In the genomic region with DNA sequence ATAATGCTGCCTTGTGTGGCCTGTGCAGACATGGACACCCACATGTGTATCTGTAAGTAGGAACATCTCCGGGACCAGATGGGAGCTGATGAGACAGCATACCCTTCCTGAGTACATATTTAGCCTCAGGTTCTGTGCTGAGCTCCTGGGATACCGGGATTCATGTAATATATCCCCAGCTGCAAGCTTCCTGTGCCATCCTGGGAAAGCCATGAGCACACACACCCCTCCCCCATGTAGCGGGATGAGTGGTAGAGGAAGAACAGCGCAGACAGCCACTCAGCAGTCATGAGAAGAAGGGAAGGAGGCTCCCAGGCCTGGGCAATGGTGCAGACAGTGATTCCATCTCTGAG, we compare ENCODE assay signal across 11 mouse cellular contexts. TPM values are rescaled to one million over a fixed set of nuclear protein-coding genes. Genes with fewer than 3 reads are reported as not detected.
A peak's percentile ranks its signal among the peaks of the same experiment; 100 is the strongest.
DNase-seq lines count a peak whose midpoint lies in the region; ATAC-seq and TF ChIP-seq lines count a peak whose summit lies in the region.
"Had no signal": no experiment of that assay in that cellular context is flagged by ENCODE, and none has a peak within 500 bp of the region (broad histone marks: within the 10 kb centered on the region; RNA-seq: fewer than 3 reads in every experiment).

No protein-coding gene starts in this region.

- H3K4me2 ChIP-seq in intestine, embryonic 15.5 days (replicated peaks), result no peak overlapping the region
- H3K4me2 ChIP-seq in intestine, postnatal 0 days (replicated peaks; ENCODE audit: low read depth), result no peak overlapping the region
- H3K4me2 ChIP-seq in midbrain, embryonic 11.5 days, result no peak overlapping the region
- no peak overlapping the region for H3K4me2 ChIP-seq in midbrain, embryonic 15.5 days

- 62% methylated on average over 4 of the region's 4 CpGs for WGBS in intestine, embryonic 15.5 days
- 66% methylated on average over 4 of the region's 4 CpGs for WGBS in intestine, postnatal 0 days
- WGBS in midbrain, embryonic 11.5 days, result 85% methylated on average over 4 of the region's 4 CpGs
- WGBS in midbrain, embryonic 15.5 days, result 73% methylated on average over 4 of the region's 4 CpGs

- no peak for TF ChIP-seq CTCF in intestine, postnatal 0 days (IDR thresholded peaks at IDR 0.05; ENCODE audit: low read depth)

- no peak for ATAC-seq in intestine, embryonic 15.5 days
- ATAC-seq in intestine, postnatal 0 days, result no peak
- ATAC-seq in midbrain, embryonic 11.5 days (ENCODE audit: low FRiP score), result no peak
- ATAC-seq in midbrain, embryonic 15.5 days (replicated peaks), result no peak

- peak; percentile 19 for DNase-seq in embryo, embryonic 10.5 days (ENCODE audit: low spot score)
- no peak for DNase-seq in embryo, embryonic 9.5 days (ENCODE audit: extremely low spot score)
- DNase-seq in midbrain, embryonic 11.5 days (ENCODE audit: low spot score, missing footprints), result peak; percentile 70
- peak; percentile 39 for DNase-seq in right cerebral cortex, postnatal 14 days
- no peak for DNase-seq in frontal cortex, postnatal 10 days (ENCODE audit: low spot score in 2 of 2)
- DNase-seq: adrenal gland, postnatal 10 days had no signal

- H3K27me3 ChIP-seq in intestine, embryonic 15.5 days (replicated peaks), result no peaks in the 10 kb centered on the region
- no peaks in the 10 kb centered on the region for H3K27me3 ChIP-seq in intestine, postnatal 0 days (replicated peaks; ENCODE audit: control insufficient read depth, insufficient read depth, low read length)
- no peaks in the 10 kb centered on the region for H3K27me3 ChIP-seq in midbrain, embryonic 11.5 days (ENCODE audit: control insufficient read depth, insufficient read depth, low read length)
- H3K27me3 ChIP-seq in midbrain, embryonic 15.5 days (replicated peaks), result no peaks in the 10 kb centered on the region

- H3K9me3 ChIP-seq in intestine, embryonic 15.5 days, result no peaks in the 10 kb centered on the region
- H3K9me3 ChIP-seq in intestine, postnatal 0 days (ENCODE audit: control insufficient read depth), result no peaks in the 10 kb centered on the region
- no peaks in the 10 kb centered on the region for H3K9me3 ChIP-seq in midbrain, embryonic 11.5 days (ENCODE audit: control insufficient read depth, low read length)
- no peaks in the 10 kb centered on the region for H3K9me3 ChIP-seq in midbrain, embryonic 15.5 days

- 0 out of 2 replicates have a peak overlapping the region, but pooled peaks have one; percentile 22 for H3K27ac ChIP-seq in intestine, embryonic 15.5 days
- H3K27ac ChIP-seq in intestine, postnatal 0 days (ENCODE audit: low read depth, low read length), result no peak overlapping the region
- no peak overlapping the region for H3K27ac ChIP-seq in midbrain, embryonic 11.5 days (ENCODE audit: low read depth, low read length)
- no peak overlapping the region for H3K27ac ChIP-seq in midbrain, embryonic 15.5 days
- H3K27ac ChIP-seq: liver, embryonic 14.5 days; stomach, postnatal 0 days had no signal

- H3K4me3 ChIP-seq in intestine, embryonic 15.5 days (replicated peaks), result no peak overlapping the region
- no peak overlapping the region for H3K4me3 ChIP-seq in intestine, postnatal 0 days (ENCODE audit: low read depth, low read length)
- no peak overlapping the region for H3K4me3 ChIP-seq in midbrain, embryonic 11.5 days (ENCODE audit: low read depth, low read length)
- no peak overlapping the region for H3K4me3 ChIP-seq in midbrain, embryonic 15.5 days

- H3K4me1 ChIP-seq in intestine, embryonic 15.5 days (replicated peaks), result peaks cover 7% of the 10 kb centered on the region; the same call in 1 of the 2 replicates
- no peaks in the 10 kb centered on the region for H3K4me1 ChIP-seq in intestine, postnatal 0 days (replicated peaks; ENCODE audit: control insufficient read depth, insufficient read depth, low read length)
- peaks cover 4% of the 10 kb centered on the region for H3K4me1 ChIP-seq in midbrain, embryonic 11.5 days (ENCODE audit: control insufficient read depth, insufficient read depth, low read length)
- no peaks in the 10 kb centered on the region for H3K4me1 ChIP-seq in midbrain, embryonic 15.5 days

- H3K36me3 ChIP-seq in intestine, embryonic 15.5 days, result no peaks in the 10 kb centered on the region
- H3K36me3 ChIP-seq in intestine, postnatal 0 days (ENCODE audit: control insufficient read depth, insufficient read depth), result peaks cover 5% of the 10 kb centered on the region; the same call in 1 of the 2 replicates
- no peaks in the 10 kb centered on the region for H3K36me3 ChIP-seq in midbrain, embryonic 11.5 days (ENCODE audit: control insufficient read depth, insufficient read depth, low read length)
- H3K36me3 ChIP-seq in midbrain, embryonic 15.5 days (replicated peaks), result no peaks in the 10 kb centered on the region

- no peak overlapping the region for H3K9ac ChIP-seq in intestine, embryonic 15.5 days
- H3K9ac ChIP-seq in intestine, postnatal 0 days (ENCODE audit: low read depth, low read length), result no peak overlapping the region
- H3K9ac ChIP-seq in midbrain, embryonic 11.5 days (ENCODE audit: low read length), result no peak overlapping the region
- no peak overlapping the region for H3K9ac ChIP-seq in midbrain, embryonic 15.5 days
- H3K9ac ChIP-seq: liver, embryonic 14.5 days had no signal

RNA-seq across cellular contexts. Expression of gene Mfsd2b, which starts 9.8 kb away (rescaled TPM):
- 1.1 and 1.4 TPM in 2 replicates for polyA plus RNA-seq in intestine, embryonic 15.5 days (2015; fragmentation: Nextera tagmentation; extraction: Ambion mirVana)
- polyA plus RNA-seq in intestine, postnatal 0 days (2015; fragmentation: Nextera tagmentation; extraction: Ambion mirVana), result 0.55 and 0.61 TPM in 2 replicates
- 3.6 and 4.1 TPM in 2 replicates for polyA plus RNA-seq in midbrain, embryonic 11.5 days (2014; fragmentation: Nextera tagmentation; extraction: Ambion mirVana)
- 2.6 TPM in 2 replicates for polyA plus RNA-seq in midbrain, embryonic 15.5 days (2015; fragmentation: Nextera tagmentation; extraction: Ambion mirVana)

RNA-seq across cellular contexts. Expression of gene Wdcp, which starts 21.2 kb away (rescaled TPM):
- polyA plus RNA-seq in intestine, embryonic 15.5 days (2015; fragmentation: Nextera tagmentation; extraction: Ambion mirVana), result 15.3 and 15.7 TPM in 2 replicates
- 7.3 and 8.7 TPM in 2 replicates for polyA plus RNA-seq in intestine, postnatal 0 days (2015; fragmentation: Nextera tagmentation; extraction: Ambion mirVana)
- 16.7 and 17.8 TPM in 2 replicates for polyA plus RNA-seq in midbrain, embryonic 11.5 days (2014; fragmentation: Nextera tagmentation; extraction: Ambion mirVana)
- 13.8 and 15.0 TPM in 2 replicates for polyA plus RNA-seq in midbrain, embryonic 15.5 days (2015; fragmentation: Nextera tagmentation; extraction: Ambion mirVana)

RNA-seq across cellular contexts. Expression of gene Fkbp1b, which starts 22.9 kb away (rescaled TPM):
- polyA plus RNA-seq in intestine, embryonic 15.5 days (2015; fragmentation: Nextera tagmentation; extraction: Ambion mirVana), result 8.7 and 9.7 TPM in 2 replicates
- polyA plus RNA-seq in intestine, postnatal 0 days (2015; fragmentation: Nextera tagmentation; extraction: Ambion mirVana), result 16.2 and 20.6 TPM in 2 replicates
- polyA plus RNA-seq in midbrain, embryonic 11.5 days (2014; fragmentation: Nextera tagmentation; extraction: Ambion mirVana), result 6.3 and 9.0 TPM in 2 replicates
- polyA plus RNA-seq in midbrain, embryonic 15.5 days (2015; fragmentation: Nextera tagmentation; extraction: Ambion mirVana), result 30.9 and 39.9 TPM in 2 replicates

RNA-seq across cellular contexts. Expression of gene Ubxn2a, which starts 43.2 kb away (rescaled TPM):
- 33.8 and 35.3 TPM in 2 replicates for polyA plus RNA-seq in intestine, embryonic 15.5 days (2015; fragmentation: Nextera tagmentation; extraction: Ambion mirVana)
- polyA plus RNA-seq in intestine, postnatal 0 days (2015; fragmentation: Nextera tagmentation; extraction: Ambion mirVana), result 45.0 and 49.3 TPM in 2 replicates
- 20.3 and 23.7 TPM in 2 replicates for polyA plus RNA-seq in midbrain, embryonic 11.5 days (2014; fragmentation: Nextera tagmentation; extraction: Ambion mirVana)
- polyA plus RNA-seq in midbrain, embryonic 15.5 days (2015; fragmentation: Nextera tagmentation; extraction: Ambion mirVana), result 40.4 and 41.7 TPM in 2 replicates

RNA-seq across cellular contexts. Expression of gene Sf3b6, which starts 47.0 kb away (rescaled TPM):
- 203 and 231 TPM in 2 replicates for polyA plus RNA-seq in intestine, embryonic 15.5 days (2015; fragmentation: Nextera tagmentation; extraction: Ambion mirVana)
- 367 and 375 TPM in 2 replicates for polyA plus RNA-seq in intestine, postnatal 0 days (2015; fragmentation: Nextera tagmentation; extraction: Ambion mirVana)
- polyA plus RNA-seq in midbrain, embryonic 11.5 days (2014; fragmentation: Nextera tagmentation; extraction: Ambion mirVana), result 367 and 402 TPM in 2 replicates
- 180 and 200 TPM in 2 replicates for polyA plus RNA-seq in midbrain, embryonic 15.5 days (2015; fragmentation: Nextera tagmentation; extraction: Ambion mirVana)

Comparison
In these comparisons a context has a peak if more than half of its experiments do, and no peak if none do; other contexts are left out.
1. DNase-seq: peak in embryo, embryonic 10.5 days (single experiment), midbrain, embryonic 11.5 days (single experiment) and right cerebral cortex, postnatal 14 days (single experiment); none in embryo, embryonic 9.5 days (single experiment) and frontal cortex, postnatal 10 days (0 of 2).